ENCODE assay signal across 13 mouse cellular contexts in genomic region chr17:52078496-52078895, GRCm38 (mm10).
DNase-seq lines count a peak whose midpoint lies in the region; ATAC-seq and TF ChIP-seq lines count a peak whose summit lies in the region.
"Had no signal": no experiment of that assay in that cellular context is flagged by ENCODE, and none has a peak within 500 bp of the region (broad histone marks: within the 10 kb centered on the region; RNA-seq: fewer than 3 reads in every experiment).

No protein-coding gene starts in this region.

- no peak overlapping the region for H3K9ac ChIP-seq in forebrain, embryonic 15.5 days (replicated peaks)
- H3K9ac ChIP-seq: heart, embryonic 13.5 days; limb, embryonic 13.5 days; neural tube, embryonic 13.5 days had no signal

- H3K4me1 ChIP-seq in forebrain, embryonic 15.5 days: no peaks in the 10 kb centered on the region
- no peaks in the 10 kb centered on the region for H3K4me1 ChIP-seq in forebrain, embryonic 10.5 days
- peaks cover 14% of the 10 kb centered on the region for H3K4me1 ChIP-seq in thymus, adult 2 months (replicated peaks; ENCODE audit: control insufficient read depth, insufficient read depth, low read length)
- H3K4me1 ChIP-seq: heart, embryonic 13.5 days; limb, embryonic 13.5 days; neural tube, embryonic 13.5 days had no signal

- no peaks in the 10 kb centered on the region for H3K36me3 ChIP-seq in forebrain, embryonic 15.5 days
- no peaks in the 10 kb centered on the region for H3K36me3 ChIP-seq in forebrain, embryonic 10.5 days (replicated peaks)
- no peaks in the 10 kb centered on the region for H3K36me3 ChIP-seq in thymus, adult 2 months (ENCODE audit: control insufficient read depth, insufficient read depth, low read length)
- H3K36me3 ChIP-seq: heart, embryonic 13.5 days; limb, embryonic 13.5 days; neural tube, embryonic 13.5 days had no signal

- no peak for TF ChIP-seq POLR2A in thymus, adult 2 months (IDR thresholded peaks at IDR 0.05; ENCODE audit: control insufficient read depth, extremely low read depth, insufficient read depth, low read length, poor library complexity)

- no peak for TF ChIP-seq CTCF in thymus, adult 2 months (IDR thresholded peaks at IDR 0.05; ENCODE audit: borderline replicate concordance, control insufficient read depth, extremely low read depth, insufficient read depth, low read length, poor library complexity)

- peak; percentile 81 for ATAC-seq in forebrain, embryonic 15.5 days (replicated peaks)

- 53% methylated on average over 8 of the region's 8 CpGs for whole genome bisulfite sequencing in forebrain, embryonic 15.5 days
- 79% methylated on average over 8 of the region's 8 CpGs for WGBS in forebrain, embryonic 10.5 days
- WGBS in thymus, adult 2 months: 95% methylated on average over 8 of the region's 8 CpGs

- DNase-seq in forebrain, embryonic 10.5 days (ENCODE audit: extremely low spot score, low spot score): no peak
- DNase-seq in thymus, postnatal 4 days: peak; percentile 24
- DNase-seq in thymus, adult 2 months: no peak
- DNase-seq in layer of hippocampus, adult 9-11 months: peak; percentile 44
- DNase-seq in adrenal gland, postnatal 4 days (ENCODE audit: low spot score in 2 of 2): no peak
- no peak for DNase-seq in lung, postnatal 36 days
- DNase-seq: adrenal gland, postnatal 14 days; gastrocnemius, postnatal 25 days; kidney, adult 8-10 months had no signal

- H3K4me2 ChIP-seq in forebrain, embryonic 15.5 days (replicated peaks): no peak overlapping the region
- H3K4me2 ChIP-seq: heart, embryonic 13.5 days; limb, embryonic 13.5 days; neural tube, embryonic 13.5 days had no signal

- no peak overlapping the region for H3K4me3 ChIP-seq in forebrain, embryonic 15.5 days
- H3K4me3 ChIP-seq in forebrain, embryonic 10.5 days: no peak overlapping the region
- H3K4me3 ChIP-seq in thymus, adult 2 months (ENCODE audit: control insufficient read depth, insufficient read depth, low read length): no peak overlapping the region
- H3K4me3 ChIP-seq: heart, embryonic 13.5 days; limb, embryonic 13.5 days; neural tube, embryonic 13.5 days had no signal

- H3K27me3 ChIP-seq in forebrain, embryonic 15.5 days: no peaks in the 10 kb centered on the region
- no peaks in the 10 kb centered on the region for H3K27me3 ChIP-seq in forebrain, embryonic 10.5 days (ENCODE audit: poor library complexity, severe bottlenecking)
- H3K27me3 ChIP-seq in thymus, adult 2 months (ENCODE audit: control insufficient read depth, insufficient read depth, low read length): no peaks in the 10 kb centered on the region
- H3K27me3 ChIP-seq: heart, embryonic 13.5 days; limb, embryonic 13.5 days; neural tube, embryonic 13.5 days had no signal

- H3K9me3 ChIP-seq in forebrain, embryonic 15.5 days: no peaks in the 10 kb centered on the region
- H3K9me3 ChIP-seq in forebrain, embryonic 10.5 days: no peaks in the 10 kb centered on the region
- H3K9me3 ChIP-seq: heart, embryonic 13.5 days; neural tube, embryonic 13.5 days had no signal

- no peak overlapping the region for H3K27ac ChIP-seq in forebrain, embryonic 15.5 days (replicated peaks)
- H3K27ac ChIP-seq in forebrain, embryonic 10.5 days: no peak overlapping the region
- no peak overlapping the region for H3K27ac ChIP-seq in thymus, adult 2 months (ENCODE audit: control insufficient read depth, insufficient read depth, low read length)
- H3K27ac ChIP-seq: heart, embryonic 13.5 days; limb, embryonic 13.5 days; neural tube, embryonic 13.5 days had no signal

Comparison
In these comparisons a context has a peak if more than half of its experiments do, and no peak if none do; other contexts are left out.
1. DNase-seq: peak in thymus, postnatal 4 days (single experiment) and layer of hippocampus, adult 9-11 months (single experiment); none in forebrain, embryonic 10.5 days (single experiment), thymus, adult 2 months (single experiment), adrenal gland, postnatal 4 days (0 of 2) and lung, postnatal 36 days (single experiment).